Mouse (Mus musculus) hindbrain, embryonic 14.5 days (tissue): ENCODE data around the gene Ccdc80. TPM values are rescaled to one million over a fixed set of nuclear protein-coding genes. Genes with fewer than 3 reads are reported as not detected.

Source experiments
- ATAC-seq: fragments of 200-750 bp; cut with Nextera tagmentation; 2 replicates; pipeline ENCODE4 v1.8.0; 2017; ENCODE audit warnings: moderate number of reproducible peaks, mild to moderate bottlenecking, moderate TSS enrichment, moderate library complexity; ENCODE audit not compliant: low FRiP score
- DNase-seq: peaks from one replicate; pipeline ENCODE4 v3.0.0-alpha.2; 2015; ENCODE audit warnings: low spot score
- H3K27ac ChIP-seq: fragments of 300-500 bp; sonication (generic); 2 replicates; pipeline ENCODE4 v1.5.1; 2014; ENCODE audit warnings: mild to moderate bottlenecking, moderate library complexity
- H3K27me3 ChIP-seq: fragments of 300-500 bp; sonication (generic); 2 replicates; pipeline ENCODE4 v1.6.1; 2014; ENCODE audit warnings: mild to moderate bottlenecking, low read length, mixed read lengths; ENCODE audit not compliant: control insufficient read depth, insufficient read depth
- H3K36me3 ChIP-seq: fragments of 300-500 bp; sonication (generic); replicated peaks from 2 replicates; pipeline ENCODE4 v1.6.1; 2014; ENCODE audit not compliant: control insufficient read depth, insufficient read depth
- H3K4me1 ChIP-seq: fragments of 300-500 bp; sonication (generic); replicated peaks from 2 replicates; pipeline ENCODE4 v1.6.1; 2014; ENCODE audit warnings: antibody characterized with exemption, low read length, mixed read lengths; ENCODE audit not compliant: control insufficient read depth, insufficient read depth
- H3K4me2 ChIP-seq: fragments of 300-500 bp; sonication (generic); replicated peaks from 2 replicates; pipeline ENCODE4 v1.6.1; 2014; ENCODE audit warnings: mild to moderate bottlenecking, moderate library complexity
- H3K4me3 ChIP-seq: fragments of 300-500 bp; sonication (generic); replicated peaks from 2 replicates; pipeline ENCODE4 v1.5.1; 2014; ENCODE audit warnings: mild to moderate bottlenecking, low read length
- H3K9ac ChIP-seq: fragments of 300-500 bp; sonication (generic); 2 replicates; pipeline ENCODE4 v1.6.1; 2014
- H3K9me3 ChIP-seq: fragments of 300-500 bp; sonication (generic); 2 replicates; pipeline ENCODE4 v1.6.1; 2016; ENCODE audit warnings: low read length; ENCODE audit not compliant: control insufficient read depth
- WGBS: fragments of 180-500 bp; shearing (Covaris S2); extraction: QIAGEN DNeasy Blood & Tissue Kit; methylation state at CpG from one replicate; pipeline ENCODE4 v1.1.7; 2014; 5-methylcytosine and 5-hydroxymethylcytosine counted together
- polyA plus RNA-seq: library from polyadenylated mRNA; unstranded; fragments of >200 nt; fragmentation: Nextera tagmentation; extraction: Ambion mirVana; gene quantifications from 2 replicates; pipeline ENCODE4 v1.2.1, GENCODE M21; 2014

Ccdc80 gene
- polyA plus RNA-seq, 1 experiment from 2014 or later = 15.5 TPM

DNA sequence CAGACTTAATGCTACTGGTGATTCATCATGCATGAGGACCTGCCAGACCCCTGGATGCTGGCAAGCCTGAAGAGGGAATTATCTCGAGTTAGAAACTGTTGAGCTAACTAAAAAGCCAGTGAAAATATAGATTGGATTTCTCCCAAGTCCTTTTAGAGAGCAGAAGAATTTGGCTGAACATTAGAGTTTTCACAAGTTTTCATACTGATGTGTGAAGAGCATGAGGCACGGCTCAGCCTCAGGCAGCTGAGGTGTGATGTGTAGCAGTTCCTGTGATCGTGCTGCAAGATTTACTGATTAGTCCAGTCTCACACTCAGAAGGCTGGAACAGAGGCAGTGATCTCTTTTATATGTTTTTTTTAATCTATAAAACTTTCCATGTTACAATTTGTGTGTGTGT, 11.8 kb downstream of the Ccdc80 start:
- Histone ChIP-seq H3K4me3 (no peak overlapping the region), H3K4me1 (no peaks in the 10 kb centered on the region), H3K4me2 (no peak overlapping the region), H3K9me3 (no peaks in the 10 kb centered on the region), H3K9ac (no peak overlapping the region), H3K27me3 (no peaks in the 10 kb centered on the region), H3K27ac (no peak overlapping the region), H3K36me3 (no peaks in the 10 kb centered on the region)
- no peak for DNase-seq
- no peak for ATAC-seq
- 76% methylated on average over 3 of the region's 3 CpGs for WGBS

DNA sequence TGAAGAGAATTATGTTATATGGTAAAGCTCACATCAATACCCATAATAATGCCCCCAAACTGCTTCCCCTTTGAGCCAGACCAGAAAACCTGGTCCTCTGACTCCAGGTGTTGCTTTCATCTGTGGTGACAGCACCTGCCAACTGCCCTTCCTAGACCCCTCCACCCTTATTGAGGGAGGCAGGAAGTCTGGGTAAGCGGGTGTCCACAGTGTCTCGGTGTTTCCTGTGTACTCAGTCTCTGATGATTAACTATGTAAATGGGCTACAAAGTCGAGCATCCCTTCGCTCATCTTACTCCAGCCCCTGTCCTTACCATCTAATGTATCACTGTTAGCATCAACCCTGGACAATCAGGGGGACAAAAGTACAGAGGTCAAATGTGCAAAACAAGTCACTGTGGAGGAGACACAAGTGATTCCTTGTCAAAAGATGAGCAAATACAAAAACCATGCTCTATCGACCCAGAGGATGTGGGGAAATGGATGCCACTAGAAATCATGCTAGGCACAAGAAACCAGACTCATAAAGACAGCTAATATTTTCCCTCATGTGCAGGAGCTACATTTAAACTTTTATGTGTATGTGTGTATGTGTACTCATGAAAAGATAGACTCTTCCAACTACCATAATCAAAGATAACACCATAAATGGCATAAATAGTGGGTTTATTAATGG, 15.1 kb downstream of the Ccdc80 start:
- no peak overlapping the region for H3K9ac ChIP-seq
- H3K27ac ChIP-seq = no peak overlapping the region
- no peak overlapping the region for H3K4me3 ChIP-seq
- DNase-seq = no peak
- no peak overlapping the region for H3K4me2 ChIP-seq
- no peaks in the 10 kb centered on the region for H3K36me3 ChIP-seq
- H3K27me3 ChIP-seq = no peaks in the 10 kb centered on the region
- no peaks in the 10 kb centered on the region for H3K9me3 ChIP-seq
- WGBS = 83% methylated on average over 5 of the region's 5 CpGs
- no peak for ATAC-seq
- no peaks in the 10 kb centered on the region for H3K4me1 ChIP-seq

DNA sequence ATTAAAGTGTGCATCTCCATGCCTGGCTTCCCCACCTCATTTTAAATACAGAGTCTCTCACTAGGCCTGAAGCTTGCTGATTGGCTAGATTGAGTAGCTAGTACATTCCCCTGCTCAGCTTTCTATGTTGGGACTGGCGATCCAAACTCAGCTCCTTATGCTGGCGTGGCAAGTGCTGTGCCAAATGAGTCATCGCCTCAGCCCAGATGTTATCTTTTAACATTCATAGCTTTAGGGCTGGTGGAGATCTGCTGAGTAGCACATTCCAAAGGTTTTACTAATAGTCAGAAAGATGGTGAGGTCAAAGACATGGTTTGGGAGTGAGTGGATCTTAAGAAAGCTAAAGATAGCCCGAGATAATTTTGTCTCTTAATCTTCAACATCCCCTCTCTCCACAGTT, 17.3 kb downstream of the Ccdc80 start:
- ATAC-seq = no peak
- DNase-seq = no peak
- H3K4me1 ChIP-seq = no peaks in the 10 kb centered on the region
- WGBS = 78% methylated on average over 4 of the region's 4 CpGs
- no peak overlapping the region for H3K27ac ChIP-seq
- no peak overlapping the region for H3K4me2 ChIP-seq
- H3K36me3 ChIP-seq = no peaks in the 10 kb centered on the region
- H3K9me3 ChIP-seq = no peaks in the 10 kb centered on the region
- H3K4me3 ChIP-seq = no peak overlapping the region
- H3K27me3 ChIP-seq = no peaks in the 10 kb centered on the region
- no peak overlapping the region for H3K9ac ChIP-seq

DNA sequence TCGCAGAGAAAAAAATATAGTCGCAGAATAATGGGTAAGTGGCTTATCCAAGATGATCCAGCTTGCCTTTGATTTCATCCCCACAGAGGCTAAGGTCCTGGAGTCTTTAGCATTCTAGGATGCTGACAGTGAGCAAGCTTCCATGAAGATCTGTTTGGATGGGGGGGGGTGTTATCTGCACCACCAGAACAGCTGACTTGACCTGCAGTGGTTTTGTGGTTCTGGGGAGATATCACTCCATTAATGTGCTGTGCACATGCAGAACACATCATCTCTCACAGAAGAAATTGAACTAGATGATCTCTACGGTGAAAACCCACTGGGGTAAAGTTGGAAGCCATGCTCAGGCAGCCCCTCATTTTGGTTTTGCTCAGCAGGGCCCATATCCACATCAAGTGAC, 24.0 kb downstream of the Ccdc80 start:
- Histone ChIP-seq H3K27ac (no peak overlapping the region), H3K36me3 (no peaks in the 10 kb centered on the region), H3K9me3 (no peaks in the 10 kb centered on the region), H3K27me3 (no peaks in the 10 kb centered on the region), H3K9ac (no peak overlapping the region), H3K4me2 (no peak overlapping the region), H3K4me1 (no peaks in the 10 kb centered on the region), H3K4me3 (no peak overlapping the region)
- ATAC-seq (no peak), DNase-seq (no peak)
- WGBS = 97% methylated on average over 3 of the region's 3 CpGs

DNA sequence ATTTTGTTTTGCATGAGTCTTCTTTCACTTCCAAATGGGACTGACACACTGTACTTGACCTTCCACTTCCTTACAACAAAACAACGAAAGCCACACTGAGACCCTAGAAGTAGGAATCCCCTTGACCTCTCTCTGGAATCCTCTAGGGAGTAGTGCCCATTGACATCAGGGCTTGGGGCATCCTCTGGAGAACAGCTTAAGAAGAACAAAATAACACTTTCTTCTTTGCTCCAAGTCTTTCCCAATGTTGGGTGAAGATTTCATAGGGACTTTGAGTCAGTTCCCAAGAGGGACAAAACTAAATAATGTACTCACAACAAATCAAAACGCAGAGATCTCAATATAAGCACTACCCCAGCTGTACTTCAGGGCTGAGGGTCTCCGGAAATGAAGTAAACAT, 25.6 kb downstream of the Ccdc80 start:
- H3K4me3 ChIP-seq = no peak overlapping the region
- no peaks in the 10 kb centered on the region for H3K36me3 ChIP-seq
- H3K4me2 ChIP-seq = no peak overlapping the region
- no peaks in the 10 kb centered on the region for H3K27me3 ChIP-seq
- H3K9ac ChIP-seq = no peak overlapping the region
- ATAC-seq (no peak), DNase-seq (no peak)
- WGBS = 81% methylated on average over 3 of the region's 3 CpGs
- no peaks in the 10 kb centered on the region for H3K9me3 ChIP-seq
- no peaks in the 10 kb centered on the region for H3K4me1 ChIP-seq
- H3K27ac ChIP-seq = no peak overlapping the region

DNA sequence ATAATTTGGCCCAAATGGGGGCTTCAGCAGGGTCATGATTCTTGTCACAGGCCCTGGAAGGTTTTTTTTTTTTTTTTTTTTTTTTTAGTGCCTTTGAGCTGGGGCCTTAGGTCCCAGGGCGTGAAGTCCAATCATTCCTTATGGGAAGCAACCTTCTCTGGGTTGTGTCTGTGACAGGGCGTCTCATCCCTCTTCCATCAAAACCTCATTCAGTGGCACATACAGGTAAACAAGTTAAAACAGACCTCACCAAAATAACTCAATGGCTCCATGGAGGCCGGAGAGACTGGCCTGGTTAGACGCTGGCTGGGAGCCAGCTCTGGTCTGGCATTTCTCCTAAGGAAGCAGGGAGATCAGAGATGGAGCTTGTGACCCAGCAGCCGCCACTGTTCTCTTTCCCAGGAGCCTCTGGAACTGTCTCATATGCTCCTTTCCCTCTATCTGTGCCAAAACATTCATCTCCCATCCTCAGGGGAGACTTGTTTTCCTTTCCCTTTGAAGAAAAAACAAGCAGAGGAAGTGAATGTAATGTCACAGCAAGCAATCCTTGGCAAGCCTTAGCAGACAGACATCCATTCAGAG, 27.7 kb downstream of the Ccdc80 start:
- Histone ChIP-seq H3K27ac (no peak overlapping the region), H3K4me1 (no peaks in the 10 kb centered on the region), H3K4me2 (no peak overlapping the region), H3K9ac (no peak overlapping the region), H3K36me3 (no peaks in the 10 kb centered on the region), H3K27me3 (no peaks in the 10 kb centered on the region), H3K4me3 (no peak overlapping the region), H3K9me3 (no peaks in the 10 kb centered on the region)
- peak; percentile 32 for DNase-seq
- peak; percentile 55; the same call in 1 of the 2 replicates for ATAC-seq
- WGBS = 74% methylated on average over 5 of the region's 5 CpGs

DNA sequence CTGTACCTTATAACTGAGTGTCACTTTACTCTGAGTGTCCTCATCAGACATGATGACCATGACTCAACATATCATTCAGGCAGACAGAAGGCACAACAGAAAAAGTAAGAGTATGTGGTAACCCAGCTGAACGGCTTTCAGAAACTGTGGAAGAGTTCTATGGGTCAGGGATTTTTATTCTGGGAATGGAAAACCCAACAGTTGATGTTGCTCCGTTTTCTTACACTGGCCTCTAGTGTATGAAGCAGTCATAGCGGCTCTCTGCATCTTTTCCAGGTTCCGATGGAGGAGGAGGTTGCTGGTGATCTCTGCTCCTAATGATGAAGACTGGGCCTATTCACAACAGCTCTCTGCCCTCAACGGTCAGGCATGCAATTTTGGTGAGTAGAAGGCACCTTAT, 29.4 kb downstream of the Ccdc80 start:
- Histone ChIP-seq H3K4me2 (no peak overlapping the region), H3K9me3 (no peaks in the 10 kb centered on the region), H3K27me3 (no peaks in the 10 kb centered on the region), H3K9ac (no peak overlapping the region), H3K27ac (no peak overlapping the region), H3K4me3 (no peak overlapping the region), H3K36me3 (no peaks in the 10 kb centered on the region), H3K4me1 (no peaks in the 10 kb centered on the region)
- 83% methylated on average over 5 of the region's 5 CpGs for WGBS
- no peak for DNase-seq
- ATAC-seq = no peak

DNA sequence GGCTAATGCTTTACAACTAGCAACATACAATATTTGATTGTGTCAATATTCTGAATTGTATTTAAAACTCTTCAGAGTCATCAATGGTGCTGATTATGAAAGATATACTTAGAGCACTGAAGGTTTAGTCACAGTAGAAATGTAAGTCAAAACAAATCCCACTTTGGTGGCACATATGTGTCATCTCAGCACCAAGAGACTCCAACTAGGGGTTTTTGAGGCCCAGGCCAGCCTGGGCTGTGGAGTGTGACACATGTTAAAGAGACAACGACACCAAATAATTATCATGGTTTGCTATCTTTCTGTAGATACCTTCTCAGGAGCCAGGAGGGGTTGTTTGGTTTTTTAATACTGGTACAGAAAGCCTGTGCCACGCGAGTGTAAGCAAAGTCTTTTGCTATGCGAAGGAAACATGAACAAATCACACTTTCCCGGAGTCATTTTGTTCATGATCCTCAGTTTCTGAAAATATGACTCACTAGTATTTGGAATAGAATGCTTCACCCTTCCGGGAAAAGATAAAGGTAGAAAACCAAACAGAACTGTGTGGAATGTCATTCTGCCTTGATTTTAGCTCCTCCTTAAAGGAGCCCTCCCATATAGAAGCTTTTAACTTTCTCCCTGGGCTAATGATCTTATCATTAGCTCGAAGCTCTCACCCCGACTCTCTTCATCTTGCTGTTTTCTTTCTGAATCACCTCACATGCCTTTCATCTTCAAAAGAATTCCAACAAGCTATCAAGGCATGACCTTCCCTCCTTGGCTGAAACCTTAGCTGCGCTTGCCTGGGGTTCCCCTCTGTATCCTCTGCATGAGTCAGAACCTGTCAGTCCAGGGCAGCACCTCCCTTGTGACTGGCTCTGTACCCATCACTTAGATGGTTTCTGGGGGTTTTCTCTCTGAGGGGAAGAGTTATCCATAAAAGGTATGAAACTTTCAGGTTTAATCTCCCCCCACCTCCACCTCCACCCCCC, 31.3 kb downstream of the Ccdc80 start:
- H3K9me3 ChIP-seq = no peaks in the 10 kb centered on the region
- H3K27me3 ChIP-seq = no peaks in the 10 kb centered on the region
- no peak overlapping the region for H3K27ac ChIP-seq
- 84% methylated on average over 9 of the region's 9 CpGs for WGBS
- H3K36me3 ChIP-seq = no peaks in the 10 kb centered on the region
- H3K4me2 ChIP-seq = no peak overlapping the region
- ATAC-seq (no peak), DNase-seq (no peak)
- H3K4me3 ChIP-seq = no peak overlapping the region
- no peaks in the 10 kb centered on the region for H3K4me1 ChIP-seq
- H3K9ac ChIP-seq = no peak overlapping the region

DNA sequence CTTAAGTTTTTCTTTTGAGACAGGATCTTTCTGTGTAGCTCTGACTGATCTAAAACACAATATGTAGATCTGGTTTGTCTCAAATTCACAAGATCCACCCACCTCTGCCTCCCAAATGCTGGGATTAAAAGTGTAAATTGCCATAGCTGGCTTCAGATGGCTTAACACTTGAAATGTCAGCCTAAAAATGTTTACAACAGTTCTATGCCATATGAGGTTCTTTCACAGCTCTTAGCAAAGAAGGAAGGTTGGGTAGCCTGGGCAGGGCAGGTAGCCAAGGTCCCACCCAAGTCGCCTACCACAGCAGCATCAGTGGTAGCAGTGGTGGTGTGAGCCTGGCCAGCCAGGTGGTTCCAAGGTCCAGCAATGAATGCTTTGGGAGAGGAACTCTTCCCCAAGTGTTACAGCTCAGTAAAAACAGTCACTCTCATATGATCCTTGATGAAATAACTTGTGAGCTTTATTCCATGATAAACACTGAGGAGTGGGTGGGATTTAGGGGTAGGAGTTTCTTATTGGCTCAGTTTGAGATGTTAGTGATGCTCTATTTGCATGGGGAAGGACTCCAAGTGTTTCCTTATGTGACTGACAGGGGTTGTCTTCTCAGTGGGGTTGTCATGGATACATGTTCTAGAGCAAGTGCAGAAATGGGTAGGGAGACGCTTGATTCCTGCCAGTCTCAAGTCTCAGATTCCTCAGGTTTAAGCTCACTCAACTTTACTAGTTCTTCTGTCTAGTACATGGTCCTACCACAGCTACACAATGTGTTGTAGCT, 34.9 kb downstream of the Ccdc80 start:
- H3K9ac ChIP-seq = no peak overlapping the region
- no peak overlapping the region for H3K27ac ChIP-seq
- H3K4me1 ChIP-seq = no peaks in the 10 kb centered on the region
- no peak overlapping the region for H3K4me3 ChIP-seq
- H3K4me2 ChIP-seq = no peak overlapping the region
- 86% methylated on average over 2 of the region's 2 CpGs for WGBS
- no peaks in the 10 kb centered on the region for H3K27me3 ChIP-seq
- H3K9me3 ChIP-seq = no peaks in the 10 kb centered on the region
- DNase-seq = no peak
- no peak for ATAC-seq
- no peaks in the 10 kb centered on the region for H3K36me3 ChIP-seq
